Mouse (Mus musculus): ENCODE measurements around the gene Hoxc11.

Hoxc11 gene

DNA sequence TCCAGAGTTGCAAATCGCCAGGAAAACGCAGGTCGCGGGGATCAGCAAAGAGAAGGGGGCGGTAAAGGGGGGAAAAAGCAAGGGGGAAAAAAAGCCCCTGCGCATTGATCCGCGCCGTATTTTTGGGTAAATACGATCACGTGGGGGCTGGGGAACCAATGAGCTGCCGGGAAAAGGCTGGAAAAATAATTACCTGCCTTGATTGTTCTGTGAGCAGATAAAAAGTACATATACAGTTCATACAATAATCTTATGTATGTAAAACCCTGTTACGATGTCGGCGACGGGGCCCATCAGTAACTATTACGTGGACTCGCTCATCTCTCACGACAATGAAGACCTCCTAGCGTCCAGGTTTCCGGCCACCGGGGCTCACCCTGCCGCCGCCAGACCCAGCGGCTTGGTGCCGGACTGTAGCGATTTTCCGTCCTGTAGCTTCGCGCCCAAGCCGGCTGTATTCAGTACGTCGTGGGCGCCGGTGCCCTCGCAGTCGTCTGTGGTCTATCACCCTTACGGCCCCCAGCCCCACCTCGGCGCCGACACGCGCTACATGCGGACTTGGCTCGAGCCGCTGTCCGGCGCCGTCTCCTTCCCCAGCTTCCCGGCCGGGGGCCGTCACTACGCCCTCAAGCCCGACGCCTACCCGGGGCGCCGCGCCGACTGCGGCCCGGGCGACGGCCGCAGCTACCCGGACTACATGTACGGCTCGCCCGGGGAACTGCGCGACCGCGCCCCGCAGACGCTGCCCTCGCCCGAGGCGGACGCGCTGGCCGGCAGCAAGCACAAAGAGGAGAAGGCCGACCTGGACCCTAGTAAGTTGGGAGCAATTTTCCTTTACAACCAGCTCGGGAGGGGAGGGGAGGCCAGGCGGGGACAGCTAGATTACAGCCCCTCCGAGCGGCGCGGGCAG, 27.4 kb downstream of the Hoxc11 start:
- DNase-seq (ENCODE audit: low spot score in 2 of 2), result no peak

DNA sequence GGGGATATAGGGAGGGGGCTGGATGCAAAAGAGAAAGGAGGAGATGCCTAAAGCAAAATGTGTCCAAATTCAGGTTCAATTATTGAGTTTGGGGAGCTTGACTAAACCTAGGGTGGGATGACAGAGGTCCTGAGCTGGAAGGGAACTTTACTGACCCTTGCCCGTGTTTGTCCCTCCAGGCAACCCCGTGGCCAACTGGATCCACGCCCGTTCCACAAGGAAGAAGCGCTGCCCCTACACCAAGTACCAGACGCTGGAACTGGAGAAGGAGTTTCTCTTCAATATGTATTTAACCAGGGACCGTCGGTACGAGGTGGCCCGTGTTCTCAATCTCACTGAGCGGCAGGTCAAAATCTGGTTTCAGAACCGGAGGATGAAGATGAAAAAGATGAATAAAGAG, 29.5 kb downstream of the Hoxc11 start:
- DNase-seq (ENCODE audit: low spot score in 2 of 2), result no peak

DNA sequence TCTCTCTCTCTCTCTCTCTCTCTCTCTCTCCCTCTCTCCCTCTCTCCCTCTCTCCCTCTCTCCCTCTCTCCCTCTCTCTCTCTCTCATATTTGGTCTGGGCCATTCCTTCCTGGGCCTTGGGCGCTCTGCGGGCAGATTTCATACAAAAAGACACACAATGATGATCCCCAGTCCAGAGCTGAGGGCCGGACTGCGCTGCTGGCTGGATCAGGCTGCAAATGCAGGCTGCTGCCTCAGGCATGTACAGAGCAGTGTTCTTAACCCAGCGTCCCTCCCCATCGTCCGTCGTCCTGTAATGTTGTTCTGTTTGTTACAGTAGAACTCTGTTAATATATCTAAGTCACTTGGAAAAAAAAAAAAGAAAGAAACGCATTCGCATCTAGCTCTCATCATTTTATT, 30.3 kb downstream of the Hoxc11 start:
- no peak for DNase-seq (ENCODE audit: low spot score in 2 of 2)

DNA sequence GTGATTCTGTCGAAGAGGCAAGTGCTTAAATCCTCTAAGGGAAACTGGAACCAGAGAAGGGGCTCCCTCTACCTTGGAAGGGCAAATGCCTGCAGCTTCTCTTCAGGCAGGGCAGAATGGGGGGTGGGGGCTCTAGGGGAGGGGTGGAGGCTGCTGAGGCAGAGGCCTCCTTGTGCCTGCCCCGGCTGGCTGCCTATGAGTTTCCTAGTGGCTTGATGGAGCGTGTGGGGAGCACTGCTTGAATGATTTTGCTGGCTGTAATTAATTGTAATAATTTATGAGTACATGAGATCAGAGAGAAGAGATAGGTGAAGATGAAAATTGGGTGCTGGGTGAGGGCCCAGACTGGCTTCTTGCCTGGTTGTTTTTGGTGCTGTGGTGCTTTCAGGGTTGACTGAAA, 30.7 kb downstream of the Hoxc11 start:
- DNase-seq (ENCODE audit: low spot score in 2 of 2), result no peak

DNA sequence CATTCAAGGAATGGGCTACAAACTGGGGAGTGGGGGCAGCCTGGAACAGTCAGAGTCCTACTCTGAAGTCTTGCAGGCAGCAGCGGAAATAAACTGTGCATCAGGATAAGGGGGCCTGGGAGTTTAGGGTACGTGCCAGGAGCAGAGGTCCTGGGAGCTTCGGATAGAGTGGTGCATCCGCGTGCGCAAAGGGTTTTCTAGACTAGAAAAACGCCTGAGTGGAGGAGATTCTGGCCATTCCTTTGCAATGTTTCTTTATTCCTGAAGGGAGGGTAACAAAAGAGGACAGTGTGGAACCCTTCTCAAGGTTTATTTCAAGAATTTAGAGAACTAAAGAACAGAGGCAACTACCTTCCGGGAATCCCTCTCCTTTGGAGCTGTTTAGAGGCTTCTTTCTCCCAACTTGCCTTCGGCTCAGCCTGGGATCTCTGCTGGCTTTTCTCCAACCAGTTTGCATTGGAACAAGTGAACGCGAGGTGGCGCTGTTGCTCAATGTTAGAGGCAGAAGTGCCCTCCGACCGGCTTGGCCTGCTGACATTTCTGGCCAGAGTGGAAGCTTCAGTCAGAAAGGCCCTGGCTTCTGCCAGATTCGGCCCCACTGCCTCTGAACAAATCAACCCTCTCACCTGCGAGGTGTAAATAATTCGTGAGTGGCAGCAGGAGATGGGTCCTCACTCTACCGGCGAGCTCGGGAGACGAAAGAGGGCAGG, 33.1 kb downstream of the Hoxc11 start:
- peak; percentile 64 to 76 for DNase-seq (ENCODE audit: low spot score in 2 of 2)

DNA sequence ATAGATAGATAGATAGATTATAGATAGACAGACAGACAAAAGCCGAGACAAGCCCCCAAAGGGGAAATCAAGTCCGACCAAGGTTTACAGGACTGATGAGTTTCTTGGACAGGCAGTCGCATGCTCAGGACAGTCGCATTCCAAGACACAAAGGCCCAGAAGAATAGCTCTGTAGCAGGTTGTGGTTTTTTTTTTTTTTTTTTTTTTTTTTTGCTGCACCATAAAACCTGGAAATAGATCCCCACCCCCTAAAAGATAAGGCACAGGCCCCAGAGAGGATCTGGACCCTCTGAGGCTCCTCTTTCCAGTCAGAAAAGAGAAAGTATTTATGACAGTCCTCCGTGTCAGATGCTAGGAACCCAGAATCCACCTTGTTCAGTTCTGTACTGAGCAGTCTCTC, 33.9 kb downstream of the Hoxc11 start:
- DNase-seq (ENCODE audit: low spot score in 2 of 2), result no peak

DNA sequence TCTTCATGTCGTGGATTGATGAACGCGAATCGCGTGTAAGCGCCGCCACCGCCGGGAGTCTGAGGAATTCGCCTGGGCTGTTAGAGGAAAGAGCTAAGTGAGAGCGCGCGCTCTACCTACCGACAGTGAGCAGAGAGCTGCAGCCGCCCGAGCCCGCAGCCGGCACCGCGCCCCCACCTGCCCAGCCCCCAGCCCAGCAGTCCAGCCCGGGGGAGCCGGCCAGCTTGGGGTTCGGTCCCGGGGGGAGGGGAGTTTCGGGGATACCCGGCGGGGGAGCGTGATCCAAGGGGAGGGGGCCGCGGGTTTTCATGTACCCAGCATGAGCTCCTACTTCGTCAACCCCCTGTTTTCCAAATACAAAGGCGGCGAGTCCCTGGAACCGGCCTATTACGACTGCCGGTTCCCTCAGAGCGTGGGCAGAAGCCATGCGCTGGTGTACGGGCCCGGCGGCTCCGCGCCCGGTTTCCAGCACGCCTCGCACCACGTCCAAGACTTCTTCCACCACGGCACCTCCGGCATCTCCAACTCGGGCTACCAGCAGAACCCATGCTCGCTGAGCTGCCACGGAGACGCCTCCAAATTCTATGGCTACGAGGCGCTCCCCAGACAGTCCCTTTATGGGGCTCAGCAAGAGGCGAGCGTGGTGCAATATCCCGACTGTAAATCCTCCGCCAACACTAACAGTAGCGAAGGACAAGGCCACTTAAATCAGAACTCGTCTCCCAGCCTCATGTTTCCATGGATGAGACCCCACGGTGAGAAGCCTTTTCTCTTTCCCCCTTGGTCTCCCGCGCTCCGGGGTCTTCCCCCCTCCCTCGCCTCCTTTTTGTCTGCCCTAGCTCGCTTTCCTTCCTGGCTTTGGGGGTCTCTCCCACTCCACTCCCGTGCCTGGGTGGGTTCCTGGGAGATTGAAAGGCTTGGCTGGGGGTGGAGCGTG, 36.5 kb downstream of the Hoxc11 start, which contains the start of gene Hoxc8:
TSS of gene Hoxc8 (plus strand) at position 147 of the 937 bp plus-strand sequence.
- DNase-seq (ENCODE audit: low spot score in 2 of 2), result no peak

DNA sequence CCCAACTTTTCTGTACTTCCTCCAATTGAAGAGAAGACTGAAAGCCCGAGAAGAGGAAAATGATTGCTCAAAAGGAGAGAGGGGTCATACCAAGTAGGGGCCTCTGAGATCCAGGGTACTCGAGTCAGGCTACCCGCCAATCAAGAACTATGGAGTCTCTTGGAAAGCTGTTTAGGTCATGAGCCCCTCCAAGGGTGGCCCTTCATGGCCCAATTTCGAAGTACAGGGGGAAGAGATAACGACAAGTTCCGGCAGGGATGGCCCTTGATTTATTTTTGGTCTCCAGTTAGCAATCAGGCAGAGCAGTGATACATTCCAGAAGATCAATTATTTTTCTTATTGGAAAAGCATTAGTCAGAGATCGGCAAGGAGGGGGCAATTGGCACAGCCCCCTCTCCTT, 37.6 kb downstream of the Hoxc11 start:
- DNase-seq (ENCODE audit: low spot score in 2 of 2), result no peak

DNA sequence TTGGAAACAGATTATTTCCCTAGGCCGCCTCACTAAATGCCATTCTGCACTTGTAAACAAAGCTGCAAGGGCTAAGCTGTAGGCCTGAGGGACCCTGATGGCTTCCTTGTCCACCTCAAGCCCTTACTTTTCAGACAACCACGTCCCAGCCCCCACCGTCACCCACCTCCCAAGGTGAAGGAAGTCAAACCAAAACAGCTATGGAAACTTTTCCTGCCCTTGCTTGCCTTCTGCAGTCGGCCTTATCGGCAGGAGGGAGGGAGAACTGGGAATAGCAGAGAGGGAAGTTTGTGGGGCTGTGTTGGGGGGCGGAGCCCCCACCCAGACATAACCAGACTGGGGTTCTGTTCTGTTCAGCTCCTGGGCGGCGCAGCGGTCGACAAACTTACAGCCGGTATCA, 38.0 kb downstream of the Hoxc11 start:
- no peak for DNase-seq (ENCODE audit: low spot score in 2 of 2)

DNA sequence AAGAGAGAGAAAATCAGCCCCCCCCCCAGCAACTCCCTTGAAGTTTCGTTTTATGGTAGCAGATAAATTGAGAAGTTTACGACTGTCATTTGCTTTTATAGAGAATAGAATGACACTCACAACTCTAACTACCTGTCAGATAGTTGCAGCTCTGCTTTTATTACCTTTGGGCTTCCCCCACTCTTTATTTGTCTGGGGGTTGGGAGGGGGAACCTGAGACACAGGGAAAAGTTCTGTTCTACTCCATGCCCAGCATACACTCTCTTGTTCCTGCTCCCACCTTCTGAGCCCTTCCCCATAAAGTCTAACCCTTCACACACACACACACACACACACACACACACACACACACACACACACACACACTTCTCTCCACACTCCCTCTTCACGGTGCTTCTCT, 38.6 kb downstream of the Hoxc11 start:
- DNase-seq (ENCODE audit: low spot score in 2 of 2), result no peak

DNA sequence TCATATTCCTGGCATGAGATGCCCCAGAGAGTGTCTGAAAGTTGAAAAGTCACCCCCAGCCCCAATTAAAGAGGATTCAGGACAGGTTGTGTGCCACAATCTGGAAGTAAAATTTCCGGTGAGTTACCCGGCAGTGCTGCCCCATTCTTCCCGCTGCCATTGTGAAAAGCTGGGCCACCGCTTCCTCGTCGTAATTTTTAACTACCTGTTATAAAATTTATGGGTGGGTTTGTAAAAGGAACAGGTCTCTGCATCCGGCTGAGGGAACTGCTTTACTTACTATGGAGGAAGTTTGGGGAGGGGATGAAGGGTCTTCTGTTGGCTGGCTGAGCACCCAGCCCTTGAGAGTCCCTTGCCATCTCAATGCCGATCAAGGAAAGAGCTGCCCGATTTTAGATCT, 42.3 kb downstream of the Hoxc11 start:
- DNase-seq (ENCODE audit: low spot score in 2 of 2), result no peak

DNA sequence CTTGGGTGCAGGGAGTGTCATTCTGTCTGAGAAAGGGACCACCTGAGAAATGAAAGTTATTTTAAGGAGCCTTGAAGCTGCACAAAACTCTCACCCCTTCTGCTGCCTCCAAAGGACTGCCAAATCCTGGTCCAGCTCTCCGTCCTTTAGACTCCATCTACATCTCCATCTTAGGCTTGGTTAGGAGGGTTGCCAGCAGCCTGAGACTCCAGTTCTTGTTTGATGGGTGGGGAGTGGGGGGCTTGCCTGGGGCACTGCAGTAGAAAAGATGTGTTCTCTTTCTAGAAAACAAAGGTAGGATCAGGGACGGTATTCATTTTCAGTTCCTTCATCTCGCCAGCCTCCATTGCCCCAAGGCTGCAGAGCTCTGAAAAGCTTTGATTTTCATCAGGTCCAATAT, 43.2 kb downstream of the Hoxc11 start:
- DNase-seq (ENCODE audit: low spot score in 2 of 2), result no peak

DNA sequence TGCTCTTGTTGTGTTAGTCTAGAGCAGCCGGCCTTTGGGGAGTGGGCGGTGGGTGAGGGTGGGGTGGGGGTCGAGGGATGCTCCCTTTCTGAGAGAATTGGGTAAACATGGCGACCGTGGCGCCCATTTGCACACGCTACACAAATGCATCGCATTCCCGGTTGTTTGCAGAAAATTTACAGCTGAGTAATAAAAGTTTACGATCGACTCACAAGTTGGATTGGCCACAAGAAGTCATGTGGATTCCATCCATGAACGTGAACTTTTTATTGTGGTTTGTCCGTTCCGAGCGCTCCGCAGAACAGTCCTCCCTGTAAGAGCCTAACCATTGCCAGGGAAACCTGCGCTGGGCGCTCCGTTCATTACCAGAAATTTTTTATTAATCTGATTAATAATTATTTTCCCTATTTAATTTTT, 43.7 kb downstream of the Hoxc11 start, which contains the start of gene Hoxc6:
TSS of gene Hoxc6 (plus strand) at position 319 of the 417 bp plus-strand sequence.
- no peak for DNase-seq (ENCODE audit: low spot score in 2 of 2)

DNA sequence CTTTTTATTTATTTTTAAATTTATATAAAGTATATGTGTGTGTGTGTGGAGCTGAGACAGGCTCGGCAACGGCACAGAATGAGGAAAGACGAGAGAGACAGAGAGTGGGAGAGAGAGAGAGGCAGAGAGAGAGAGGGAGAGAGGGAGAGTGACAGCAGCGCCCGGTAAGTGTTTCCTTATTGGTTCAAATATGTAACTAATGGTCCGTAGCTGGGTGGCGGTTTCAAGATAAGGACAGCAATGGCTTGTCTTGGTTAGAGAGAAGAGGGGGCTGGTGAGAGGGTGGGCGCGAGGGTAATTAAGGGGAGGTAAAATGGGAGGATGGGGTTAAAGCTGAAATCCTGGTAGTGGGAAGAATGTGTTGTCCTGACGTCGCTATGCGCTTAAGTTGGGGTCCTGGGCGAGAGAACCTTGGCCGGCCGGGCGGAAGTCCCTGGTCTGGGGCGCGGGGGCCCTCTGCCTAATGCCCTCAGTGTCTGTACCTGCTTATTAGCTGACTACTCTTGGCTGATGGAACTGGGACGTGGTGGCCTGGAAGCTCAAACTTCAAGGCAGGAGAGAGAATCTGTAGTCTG, 44.5 kb downstream of the Hoxc11 start:
- no peak for DNase-seq (ENCODE audit: low spot score in 2 of 2)

DNA sequence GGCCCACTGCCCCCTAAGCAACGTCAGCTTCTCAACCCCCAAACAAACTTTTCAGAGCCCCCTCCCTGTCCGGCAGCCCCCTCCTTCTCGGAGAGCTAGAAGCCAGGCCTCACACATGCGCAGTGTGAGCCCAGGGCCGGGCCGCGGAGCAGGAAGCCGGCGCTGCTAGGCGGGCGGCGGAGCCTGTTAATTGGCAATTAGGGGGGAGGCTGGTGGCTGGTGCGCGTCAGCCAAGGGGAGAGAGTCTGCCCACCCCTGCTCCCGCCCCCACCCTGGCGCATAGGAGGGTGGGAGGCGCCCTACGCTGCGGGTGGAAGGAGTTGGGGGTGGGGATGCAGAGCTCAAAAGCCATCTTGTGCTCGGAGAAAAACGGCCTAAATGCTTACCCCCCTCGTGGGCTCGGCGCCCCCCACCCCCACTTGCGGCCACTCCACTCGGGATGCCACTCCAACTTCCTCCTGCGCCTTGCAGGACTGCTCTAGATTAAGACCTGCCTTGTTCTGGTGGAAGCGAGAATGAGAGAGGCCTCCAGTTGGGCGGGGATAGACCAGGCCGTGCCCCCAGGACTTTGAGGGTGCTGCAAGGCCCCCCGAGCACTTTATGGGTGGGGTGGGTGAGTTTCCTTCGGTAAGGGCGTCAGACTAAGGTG, 45.1 kb downstream of the Hoxc11 start:
- DNase-seq (ENCODE audit: low spot score in 2 of 2), result no peak

DNA sequence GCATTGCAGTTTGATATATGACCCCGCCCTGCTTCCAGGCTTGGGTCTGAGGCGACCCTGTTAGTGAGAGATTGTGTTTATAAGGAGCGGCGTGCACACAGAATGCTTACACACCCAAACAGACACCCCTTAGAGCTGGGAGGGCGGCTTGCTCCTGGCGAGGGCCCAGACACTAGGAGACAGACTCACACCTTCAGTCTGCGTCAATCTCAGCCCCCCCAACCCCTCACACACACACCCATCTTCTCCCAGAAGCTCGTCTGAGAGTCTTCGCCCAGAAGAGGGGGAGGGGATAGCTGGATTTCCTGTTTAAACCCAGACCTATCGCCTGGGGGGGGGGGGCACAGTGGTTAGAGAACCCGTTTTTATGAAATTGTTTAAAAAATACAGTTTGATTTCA, 45.7 kb downstream of the Hoxc11 start:
- no peak for DNase-seq (ENCODE audit: low spot score in 2 of 2)

DNA sequence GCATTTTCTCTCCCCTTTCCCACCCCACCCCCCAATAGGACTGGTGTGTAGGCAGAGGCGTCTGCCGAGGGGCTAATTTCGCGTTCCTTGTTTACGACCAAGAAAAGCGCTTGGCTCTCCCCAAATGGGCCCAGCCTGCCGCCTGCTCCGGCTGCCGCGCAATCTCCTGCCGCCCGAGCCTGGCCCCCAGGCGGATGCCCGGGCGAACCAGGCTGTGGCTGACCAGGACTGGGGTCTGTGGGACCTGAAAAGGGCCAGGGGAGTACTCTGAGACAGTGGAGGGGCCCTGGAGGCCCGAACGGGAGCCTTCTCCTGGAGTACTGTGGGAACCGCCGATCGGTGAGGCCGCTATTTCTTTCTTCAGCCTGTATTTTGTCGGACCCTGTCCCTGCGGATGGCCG, 46.3 kb downstream of the Hoxc11 start:
- DNase-seq (ENCODE audit: low spot score in 2 of 2), result no peak

DNA sequence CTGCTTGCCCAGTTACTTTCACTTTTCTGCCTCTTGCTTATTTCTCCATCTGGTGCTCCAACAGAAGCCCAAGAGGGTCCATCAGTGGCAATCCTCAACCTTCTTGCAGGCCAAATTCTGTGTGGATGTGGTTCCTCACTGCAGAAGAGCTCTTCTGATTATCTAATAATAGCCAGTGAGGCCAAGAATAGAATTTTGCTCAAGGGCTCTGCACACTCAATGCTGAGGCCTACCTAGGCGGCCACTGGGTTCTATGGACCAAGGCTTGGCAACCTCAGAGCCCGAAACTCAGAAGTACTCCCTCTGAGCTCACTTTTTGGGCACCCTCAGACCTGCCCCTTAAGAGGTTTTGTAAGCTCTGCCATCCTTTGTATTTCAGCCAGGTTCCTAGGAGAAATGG, 47.1 kb downstream of the Hoxc11 start:
- DNase-seq (ENCODE audit: low spot score in 2 of 2), result no peak

DNA sequence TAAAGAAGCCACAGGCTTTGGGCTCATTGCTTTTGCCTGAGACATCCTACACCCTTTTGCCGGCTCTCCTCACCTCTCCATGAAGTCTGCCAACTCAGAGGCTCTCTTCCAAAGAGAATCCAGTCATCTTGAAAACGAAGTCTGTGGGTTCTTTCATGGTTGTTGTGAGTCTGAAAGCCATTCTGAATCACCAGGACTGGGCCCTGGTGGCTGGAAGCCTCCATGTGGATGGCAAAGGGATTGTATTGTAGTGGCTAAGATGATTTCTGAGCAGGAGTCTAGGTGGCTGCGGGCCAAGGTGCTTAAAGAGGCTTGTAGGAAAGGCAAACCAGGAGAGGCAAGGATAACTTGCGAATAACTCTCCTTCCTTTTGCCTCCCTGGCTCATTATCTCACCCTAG, 47.9 kb downstream of the Hoxc11 start:
- no peak for DNase-seq (ENCODE audit: low spot score in 2 of 2)

DNA sequence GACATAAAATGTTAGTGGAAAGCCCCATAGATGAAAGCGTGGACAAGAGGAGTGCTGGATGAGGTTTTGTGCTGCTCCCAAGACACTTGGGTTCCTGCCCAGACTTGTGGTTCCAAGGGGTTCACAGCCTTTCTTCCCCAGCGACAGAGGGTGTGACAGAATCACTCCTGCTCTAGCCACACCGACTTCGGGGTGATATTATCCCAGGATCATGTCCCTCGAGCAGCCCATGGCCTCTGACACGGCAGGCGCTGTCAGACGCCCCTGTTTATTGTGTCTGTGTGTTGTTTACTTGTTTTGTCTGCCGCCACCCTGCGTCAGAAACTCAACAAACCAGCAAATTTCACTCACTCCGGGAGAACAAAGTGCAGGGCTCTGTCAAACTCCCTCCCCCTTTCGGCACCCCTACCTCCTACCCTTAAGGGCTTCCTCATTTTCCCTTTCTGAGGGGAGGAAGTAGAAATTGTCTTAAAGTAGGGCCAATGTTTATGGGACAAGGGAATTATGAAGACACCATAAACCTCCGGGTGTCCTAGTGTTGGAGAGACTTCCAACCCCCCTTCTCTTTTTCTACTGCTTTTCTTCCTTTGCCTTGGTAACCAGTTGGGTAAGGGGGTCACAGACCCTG, 48.7 kb downstream of the Hoxc11 start:
- no peak for DNase-seq (ENCODE audit: low spot score in 2 of 2)

DNA sequence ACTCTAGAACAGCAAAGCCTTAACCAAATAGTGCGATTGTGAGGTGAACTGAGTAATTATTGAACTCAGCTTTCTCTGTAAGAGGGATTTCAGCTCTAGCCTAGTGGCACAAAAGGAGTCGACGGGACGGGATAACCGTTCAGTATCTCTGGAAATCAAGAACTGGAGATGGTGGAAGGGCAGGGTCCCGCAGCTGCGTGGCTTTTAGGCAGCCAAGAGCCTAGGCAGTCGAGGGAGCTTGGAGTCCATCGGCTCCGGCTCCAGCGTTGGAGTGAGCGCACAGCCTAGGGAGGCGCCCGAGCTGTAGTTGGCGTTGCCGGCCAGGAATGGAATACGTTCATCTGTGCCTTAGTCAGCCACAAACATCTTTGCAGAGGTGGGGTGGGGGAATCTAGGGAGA, 51.1 kb downstream of the Hoxc11 start:
- DNase-seq (ENCODE audit: low spot score in 2 of 2), result no peak
